Mouse (Mus musculus): ENCODE data around the gene Olfr482. TPM values are rescaled to one million over a fixed set of nuclear protein-coding genes. Genes with fewer than 3 reads are reported as not detected.

Olfr482 gene
- 0.08 and 0.10 TPM in 2 replicates for polyA plus RNA-seq (2015; fragmentation: Nextera tagmentation; extraction: Ambion mirVana)

GRCm38 (mm10) chr7:108097486-108097885, at the start of gene Olfr482:
Olfr482 (minus strand) TSS chr7:108097586.
- H3K4me3 ChIP-seq (ENCODE audit: low read depth, low read length) = no peak within 1 kb of the TSS
- 42% methylated on average over 1 of the region's 1 CpGs for WGBS
- TF ChIP-seq CTCF (IDR thresholded peaks at IDR 0.05; ENCODE audit: low read depth) = no peak
- no peaks in the 10 kb centered on the region for H3K9me3 ChIP-seq (ENCODE audit: control insufficient read depth)
- no peaks in the 10 kb centered on the region for H3K27me3 ChIP-seq (replicated peaks; ENCODE audit: control insufficient read depth, insufficient read depth, low read length)
- H3K27ac ChIP-seq (ENCODE audit: low read depth, low read length) = no peak within 1 kb of the TSS
- H3K9ac ChIP-seq (ENCODE audit: low read depth, low read length) = no peak within 1 kb of the TSS
- no peaks in the 10 kb centered on the region for H3K36me3 ChIP-seq (ENCODE audit: control insufficient read depth, insufficient read depth)
- no peak for ATAC-seq
- no peaks in the 10 kb centered on the region for H3K4me1 ChIP-seq (replicated peaks; ENCODE audit: control insufficient read depth, insufficient read depth, low read length)
- no peak within 1 kb of the TSS for H3K4me2 ChIP-seq (replicated peaks; ENCODE audit: low read depth)

GRCm38 (mm10) chr7:108127349-108127748, 30.0 kb upstream of the Olfr482 start, which contains the start of gene Olfr484:
Olfr484 (minus strand) TSS chr7:108127449.
- H3K4me1 ChIP-seq (replicated peaks; ENCODE audit: control insufficient read depth, insufficient read depth, low read length) = no peaks in the 10 kb centered on the region
- H3K36me3 ChIP-seq (ENCODE audit: control insufficient read depth, insufficient read depth) = no peaks in the 10 kb centered on the region
- H3K27me3 ChIP-seq (replicated peaks; ENCODE audit: control insufficient read depth, insufficient read depth, low read length) = no peaks in the 10 kb centered on the region
- ATAC-seq = no peak
- no peak within 1 kb of the TSS for H3K4me3 ChIP-seq (ENCODE audit: low read depth, low read length)
- H3K9ac ChIP-seq (ENCODE audit: low read depth, low read length) = no peak within 1 kb of the TSS
- no peak for TF ChIP-seq CTCF (IDR thresholded peaks at IDR 0.05; ENCODE audit: low read depth)
- H3K4me2 ChIP-seq (replicated peaks; ENCODE audit: low read depth) = no peak within 1 kb of the TSS
- no peak within 1 kb of the TSS for H3K27ac ChIP-seq (ENCODE audit: low read depth, low read length)
- no peaks in the 10 kb centered on the region for H3K9me3 ChIP-seq (ENCODE audit: control insufficient read depth)

GRCm38 (mm10) chr7:108121416-108121815, 24.0 kb upstream of the Olfr482 start:
- Histone ChIP-seq H3K27me3 (replicated peaks; ENCODE audit: control insufficient read depth, insufficient read depth, low read length) (no peaks in the 10 kb centered on the region), H3K27ac (ENCODE audit: low read depth, low read length) (no peak overlapping the region), H3K4me1 (replicated peaks; ENCODE audit: control insufficient read depth, insufficient read depth, low read length) (no peaks in the 10 kb centered on the region), H3K4me2 (replicated peaks; ENCODE audit: low read depth) (no peak overlapping the region), H3K4me3 (ENCODE audit: low read depth, low read length) (no peak overlapping the region), H3K36me3 (ENCODE audit: control insufficient read depth, insufficient read depth) (no peaks in the 10 kb centered on the region), H3K9ac (ENCODE audit: low read depth, low read length) (no peak overlapping the region), H3K9me3 (ENCODE audit: control insufficient read depth) (no peaks in the 10 kb centered on the region)
- WGBS = 67% methylated on average over 1 of the region's 1 CpGs
- no peak for TF ChIP-seq CTCF (IDR thresholded peaks at IDR 0.05; ENCODE audit: low read depth)
- no peak for ATAC-seq

- WGBS = 27% methylated on average over 1 of the region's 1 CpGs
- no peak overlapping the region for H3K27ac ChIP-seq (ENCODE audit: low read depth, low read length)
- ATAC-seq = no peak
- H3K9me3 ChIP-seq (ENCODE audit: control insufficient read depth) = no peaks in the 10 kb centered on the region
- no peaks in the 10 kb centered on the region for H3K36me3 ChIP-seq (ENCODE audit: control insufficient read depth, insufficient read depth)
- H3K9ac ChIP-seq (ENCODE audit: low read depth, low read length) = no peak overlapping the region
- H3K27me3 ChIP-seq (replicated peaks; ENCODE audit: control insufficient read depth, insufficient read depth, low read length) = no peaks in the 10 kb centered on the region
- H3K4me2 ChIP-seq (replicated peaks; ENCODE audit: low read depth) = no peak overlapping the region
- H3K4me3 ChIP-seq (ENCODE audit: low read depth, low read length) = no peak overlapping the region
- no peak for TF ChIP-seq CTCF (IDR thresholded peaks at IDR 0.05; ENCODE audit: low read depth)
- H3K4me1 ChIP-seq (replicated peaks; ENCODE audit: control insufficient read depth, insufficient read depth, low read length) = no peaks in the 10 kb centered on the region
Measured at GRCm38 (mm10) chr7:108120681-108121080, 23.3 kb upstream of the Olfr482 start.

- Histone ChIP-seq H3K4me1 (replicated peaks; ENCODE audit: control insufficient read depth, insufficient read depth, low read length) (no peaks in the 10 kb centered on the region), H3K9me3 (ENCODE audit: control insufficient read depth) (no peaks in the 10 kb centered on the region), H3K36me3 (ENCODE audit: control insufficient read depth, insufficient read depth) (no peaks in the 10 kb centered on the region), H3K4me2 (replicated peaks; ENCODE audit: low read depth) (no peak within 1 kb of the TSS), H3K4me3 (ENCODE audit: low read depth, low read length) (no peak within 1 kb of the TSS), H3K27me3 (replicated peaks; ENCODE audit: control insufficient read depth, insufficient read depth, low read length) (no peaks in the 10 kb centered on the region), H3K9ac (ENCODE audit: low read depth, low read length) (no peak within 1 kb of the TSS), H3K27ac (ENCODE audit: low read depth, low read length) (no peak within 1 kb of the TSS)
- TF ChIP-seq CTCF (IDR thresholded peaks at IDR 0.05; ENCODE audit: low read depth) = no peak
- whole genome bisulfite sequencing = 82% methylated on average over 1 of the region's 1 CpGs
- no peak for ATAC-seq
Measured at GRCm38 (mm10) chr7:108100549-108100948, 3.2 kb upstream of the Olfr482 start, which contains the start of gene Olfr483. Olfr483 (plus strand) TSS chr7:108100849.

GRCm38 (mm10) chr7:108079555-108079954, 17.8 kb downstream of the Olfr482 start, which contains the start of gene Olfr481:
Olfr481 (plus strand) TSS chr7:108079855.
- no peak for TF ChIP-seq CTCF (IDR thresholded peaks at IDR 0.05; ENCODE audit: low read depth)
- no peaks in the 10 kb centered on the region for H3K27me3 ChIP-seq (replicated peaks; ENCODE audit: control insufficient read depth, insufficient read depth, low read length)

GRCm38 (mm10) chr7:108067246-108067645, 30.1 kb downstream of the Olfr482 start, which contains the start of gene Olfr480:
Olfr480 (minus strand) TSS chr7:108067346.
- ATAC-seq = no peak
- Histone ChIP-seq H3K4me3 (ENCODE audit: low read depth, low read length) (no peak within 1 kb of the TSS), H3K9ac (ENCODE audit: low read depth, low read length) (no peak within 1 kb of the TSS), H3K27me3 (replicated peaks; ENCODE audit: control insufficient read depth, insufficient read depth, low read length) (no peaks in the 10 kb centered on the region), H3K4me2 (replicated peaks; ENCODE audit: low read depth) (no peak within 1 kb of the TSS), H3K4me1 (replicated peaks; ENCODE audit: control insufficient read depth, insufficient read depth, low read length) (no peaks in the 10 kb centered on the region), H3K36me3 (ENCODE audit: control insufficient read depth, insufficient read depth) (no peaks in the 10 kb centered on the region), H3K9me3 (ENCODE audit: control insufficient read depth) (no peaks in the 10 kb centered on the region), H3K27ac (ENCODE audit: low read depth, low read length) (no peak within 1 kb of the TSS)
- TF ChIP-seq CTCF (IDR thresholded peaks at IDR 0.05; ENCODE audit: low read depth) = no peak
- 76% methylated on average over 1 of the region's 1 CpGs for WGBS

More at GRCm38 (mm10) chr7:108079555-108079954, 17.8 kb downstream of the Olfr482 start, which contains the start of gene Olfr481:
- H3K4me1 ChIP-seq (replicated peaks; ENCODE audit: control insufficient read depth, insufficient read depth, low read length) = no peaks in the 10 kb centered on the region
- H3K27ac ChIP-seq (ENCODE audit: low read depth, low read length) = no peak within 1 kb of the TSS
- no peaks in the 10 kb centered on the region for H3K9me3 ChIP-seq (ENCODE audit: control insufficient read depth)
- H3K36me3 ChIP-seq (ENCODE audit: control insufficient read depth, insufficient read depth) = no peaks in the 10 kb centered on the region
- no peak for ATAC-seq
- no peak within 1 kb of the TSS for H3K4me3 ChIP-seq (ENCODE audit: low read depth, low read length)
- H3K9ac ChIP-seq (ENCODE audit: low read depth, low read length) = no peak within 1 kb of the TSS
- H3K4me2 ChIP-seq (replicated peaks; ENCODE audit: low read depth) = no peak within 1 kb of the TSS
